Mouse (Mus musculus): ENCODE results near the gene Col15a1.

Gene Col15a1

DNA sequence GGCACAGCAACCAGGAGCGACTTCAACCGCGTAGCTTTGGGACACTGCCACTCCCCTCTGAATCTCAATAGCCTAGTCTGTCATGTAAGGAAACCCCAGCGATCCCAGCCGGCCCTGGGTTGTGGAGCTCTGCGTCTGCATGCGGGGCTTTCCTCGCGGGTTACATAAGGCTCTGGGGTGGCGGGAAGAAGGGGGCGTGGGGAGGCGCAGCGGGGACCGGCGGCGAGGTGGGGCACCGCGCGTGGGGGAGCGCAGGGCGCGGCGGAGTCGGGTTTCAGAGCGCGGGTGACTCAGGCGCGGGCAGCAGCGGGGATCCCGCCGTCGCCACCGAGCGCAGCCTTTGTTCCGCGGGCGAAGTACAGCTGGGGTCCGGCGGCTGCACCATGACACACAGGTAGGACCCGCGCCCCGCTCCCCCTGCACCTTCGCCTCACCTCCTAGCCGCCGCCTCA is at the start of gene Col15a1:
TSS of gene Col15a1 (plus strand) at position 193 of the 452 bp plus-strand sequence.
- no peak for DNase-seq (ENCODE audit: low read depth)

DNA sequence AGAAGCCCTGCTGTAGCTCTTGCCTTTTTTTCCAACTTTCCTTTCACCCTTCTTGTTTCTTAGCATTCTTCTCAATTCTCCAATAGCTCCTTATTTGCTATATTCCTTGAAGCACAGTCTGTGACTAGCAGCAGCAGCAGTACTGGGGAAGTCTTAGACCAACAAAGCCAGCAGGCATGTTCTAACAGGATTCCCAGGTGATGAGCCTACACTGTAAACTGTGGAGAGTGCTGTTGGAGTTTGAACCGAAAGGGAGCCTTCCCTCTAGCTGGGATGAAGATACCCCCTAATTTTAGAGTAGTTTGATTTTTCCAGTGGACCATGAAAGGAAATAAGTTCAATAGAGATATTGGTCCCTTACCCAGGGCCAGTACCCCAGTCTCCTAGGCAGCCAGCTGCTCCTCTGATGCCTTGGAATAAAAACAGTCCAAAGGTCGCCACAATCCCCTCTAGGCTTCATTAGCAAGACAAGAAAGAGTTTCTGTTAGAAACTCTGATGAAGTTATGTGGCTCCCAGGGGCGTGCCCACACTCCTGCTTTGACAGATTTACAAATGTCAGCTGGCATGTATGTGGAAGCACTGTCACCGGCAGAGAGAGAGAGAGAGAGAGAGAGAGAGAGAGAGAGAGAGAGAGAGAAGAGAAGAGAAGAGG is 46.7 kb upstream of the Col15a1 start:
- DNase-seq (ENCODE audit: low read depth) = no peak

DNA sequence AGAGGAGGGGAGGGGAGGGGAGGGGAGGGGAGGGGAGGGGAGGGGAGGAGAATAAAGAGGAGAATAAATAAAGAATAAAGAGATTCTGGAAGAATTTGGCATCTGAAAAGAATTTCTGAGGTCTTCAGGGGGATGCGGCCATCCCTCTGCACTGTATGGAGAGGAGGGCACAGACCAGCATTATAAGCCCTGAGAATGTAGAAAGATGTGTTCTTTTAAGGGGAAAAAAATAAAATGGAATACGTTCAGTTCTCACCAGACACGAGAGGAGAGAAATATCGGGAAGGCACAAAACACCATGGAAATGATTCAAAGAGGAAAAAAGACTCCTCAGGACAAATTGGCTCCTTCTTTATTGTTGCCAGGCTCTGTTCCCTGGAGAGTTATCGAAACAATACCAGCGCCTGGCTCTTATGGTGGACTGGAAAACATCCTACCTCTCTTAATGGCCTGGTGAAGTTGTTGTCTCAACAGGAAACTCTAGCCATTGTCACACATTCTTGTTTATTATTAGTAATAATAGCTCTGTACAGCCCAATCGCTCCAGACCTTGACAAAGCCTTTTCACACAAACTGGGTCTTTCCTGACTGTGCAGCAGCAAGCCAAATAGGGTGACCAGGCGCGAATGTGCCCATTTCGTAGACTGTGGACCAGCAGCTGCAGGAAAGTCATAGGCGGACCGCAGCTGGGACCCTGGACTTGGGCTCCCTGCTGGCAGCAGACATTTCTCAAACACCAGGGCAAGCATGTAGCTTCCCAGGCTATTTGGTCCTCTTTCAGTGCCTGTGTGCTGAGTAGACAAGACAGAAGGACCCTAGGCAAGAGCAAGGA is 46.0 kb upstream of the Col15a1 start:
- no peak for DNase-seq (ENCODE audit: low read depth)

DNA sequence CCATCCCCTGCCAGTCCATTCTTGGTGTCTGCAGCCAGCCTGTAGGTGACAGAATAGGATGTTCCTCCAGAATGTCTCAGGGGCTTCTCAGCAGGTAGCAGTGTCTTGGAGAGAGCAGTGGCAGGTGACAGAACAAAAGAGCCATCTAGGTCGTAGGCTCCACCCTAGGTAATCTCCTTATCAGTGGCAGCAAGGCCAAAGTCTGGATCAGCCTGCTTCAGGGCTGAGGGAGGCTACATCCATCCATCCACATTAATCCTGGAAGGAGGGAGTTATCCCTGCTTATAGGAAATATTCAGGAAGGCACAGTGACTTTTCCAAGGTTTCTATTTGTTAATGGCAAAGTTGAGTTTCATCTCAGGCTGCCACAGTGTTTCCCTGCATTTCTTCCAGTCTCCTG is 35.6 kb upstream of the Col15a1 start:
- DNase-seq (ENCODE audit: low read depth) = no peak

DNA sequence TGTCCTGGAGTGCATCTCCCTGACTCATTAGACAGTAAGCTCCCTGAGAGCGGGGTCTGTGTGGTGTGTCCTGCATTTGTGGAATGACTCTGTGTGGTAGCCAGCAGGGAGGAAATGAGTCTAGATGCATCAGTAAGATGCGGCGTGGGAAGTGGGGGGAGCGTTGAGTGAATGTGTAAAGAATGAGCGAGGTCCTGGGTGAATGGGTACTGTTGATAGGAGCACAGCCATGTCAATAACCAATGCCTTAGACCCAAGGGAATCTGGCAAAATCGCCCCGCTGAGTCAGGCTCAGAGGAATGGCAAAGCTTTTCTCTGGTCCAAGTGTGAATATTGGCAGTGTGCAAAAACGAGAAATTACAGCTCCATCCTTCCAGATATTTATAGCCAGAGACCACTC is 30.9 kb upstream of the Col15a1 start:
- DNase-seq (ENCODE audit: low read depth) = no peak

DNA sequence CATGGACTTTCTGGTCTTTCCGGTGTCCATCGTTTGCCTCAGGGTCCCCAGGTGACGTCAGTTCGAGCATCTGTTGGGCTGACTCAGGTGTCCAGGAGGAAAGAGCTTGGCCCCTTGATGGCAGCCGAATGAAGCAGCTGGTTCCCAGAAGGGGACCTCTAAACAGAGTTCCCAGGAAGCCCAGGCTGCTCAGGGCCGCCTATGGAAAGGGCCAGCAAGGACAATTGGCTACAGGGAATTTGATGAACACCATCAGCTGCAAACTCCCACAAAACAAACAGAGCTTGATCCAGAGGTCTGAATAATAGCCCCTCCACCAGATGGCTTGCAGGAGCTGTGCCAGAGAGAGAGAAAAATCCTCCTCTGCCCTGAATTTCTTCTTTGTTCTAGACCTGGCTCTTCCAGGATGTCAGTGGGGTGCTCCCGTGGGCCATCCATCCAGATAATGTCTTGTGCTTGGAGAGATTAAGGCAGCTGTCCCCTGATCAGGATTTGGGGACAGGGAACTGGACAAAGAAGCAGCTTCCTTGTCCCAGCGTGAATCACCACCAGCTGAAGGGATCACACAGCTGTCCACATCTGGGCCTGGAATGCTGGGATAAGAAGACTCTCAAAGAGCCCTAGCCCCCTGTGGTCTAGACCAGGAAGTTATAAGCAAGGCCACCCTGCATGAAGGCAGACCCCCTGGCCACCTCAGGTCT is 29.6 kb upstream of the Col15a1 start:
- no peak for DNase-seq (ENCODE audit: low read depth)

DNA sequence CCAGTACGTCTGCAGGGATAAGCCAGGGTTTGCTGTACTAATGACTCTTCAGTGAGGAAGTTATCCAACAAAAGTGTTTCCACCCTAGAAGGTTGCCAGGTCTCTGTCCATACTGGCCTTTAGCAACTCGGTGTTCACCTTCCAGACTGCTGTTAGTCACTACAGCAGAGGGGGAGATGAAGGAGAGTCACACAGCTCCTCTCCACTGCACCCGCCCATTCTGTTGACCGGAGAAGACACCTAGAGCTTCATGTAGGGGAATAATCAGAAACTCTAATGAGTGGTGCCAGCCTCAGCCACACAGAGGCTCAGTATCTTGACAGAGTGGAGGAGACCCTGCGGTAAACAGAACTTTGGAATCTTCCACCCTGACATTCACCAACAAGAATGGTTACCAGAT is 28.4 kb upstream of the Col15a1 start:
- no peak for DNase-seq (ENCODE audit: low read depth)

DNA sequence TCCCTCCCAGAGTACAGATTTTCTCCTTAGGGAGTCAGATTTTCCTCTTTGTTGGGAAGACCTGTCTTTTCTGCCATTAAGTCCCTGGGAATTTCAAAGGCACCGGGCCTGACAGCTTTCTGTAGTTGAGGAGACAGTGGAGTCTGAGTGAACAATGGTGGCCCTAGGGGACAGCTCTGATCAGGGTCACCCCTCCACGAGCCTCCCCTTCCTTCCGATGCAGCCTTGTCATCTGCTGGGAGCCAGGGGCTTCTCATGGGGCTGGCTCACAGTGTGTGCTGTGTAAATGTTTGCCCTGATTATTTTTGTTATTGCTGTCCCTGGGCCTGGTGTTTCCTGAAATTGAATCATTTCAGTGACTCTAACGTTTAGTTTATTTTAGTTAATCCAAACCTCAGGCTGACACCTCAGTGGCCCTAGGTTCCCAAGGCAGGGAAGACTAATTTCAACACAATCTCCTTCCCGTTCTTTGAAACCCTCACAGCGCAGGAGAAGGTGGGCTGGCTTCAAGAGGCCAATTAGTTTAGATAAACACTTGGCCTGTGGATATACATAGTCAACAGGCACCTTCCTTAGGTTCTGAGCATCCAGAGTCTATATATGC is 23.8 kb upstream of the Col15a1 start:
- no peak for DNase-seq (ENCODE audit: low read depth)

DNA sequence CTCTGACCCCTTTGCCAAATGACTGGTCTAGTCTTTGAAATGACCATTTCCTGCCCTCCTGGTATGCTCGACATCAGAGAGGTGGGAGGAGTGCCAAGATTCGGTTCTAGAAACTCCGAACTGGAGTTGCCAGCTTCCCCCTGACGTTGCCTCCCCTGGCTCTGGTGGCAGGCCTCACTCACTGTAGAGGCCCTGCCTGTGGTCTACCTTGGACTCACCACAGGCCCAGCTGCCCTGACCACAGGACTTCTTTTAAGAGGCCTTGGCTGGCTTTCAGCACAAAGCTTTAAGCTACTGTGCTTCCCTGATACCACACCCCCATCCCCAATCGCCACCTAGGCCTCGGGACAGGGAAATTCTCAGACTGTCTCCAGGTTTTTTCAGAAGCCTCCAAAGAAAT is 21.4 kb upstream of the Col15a1 start:
- peak; percentile 4 for DNase-seq (ENCODE audit: low read depth)

DNA sequence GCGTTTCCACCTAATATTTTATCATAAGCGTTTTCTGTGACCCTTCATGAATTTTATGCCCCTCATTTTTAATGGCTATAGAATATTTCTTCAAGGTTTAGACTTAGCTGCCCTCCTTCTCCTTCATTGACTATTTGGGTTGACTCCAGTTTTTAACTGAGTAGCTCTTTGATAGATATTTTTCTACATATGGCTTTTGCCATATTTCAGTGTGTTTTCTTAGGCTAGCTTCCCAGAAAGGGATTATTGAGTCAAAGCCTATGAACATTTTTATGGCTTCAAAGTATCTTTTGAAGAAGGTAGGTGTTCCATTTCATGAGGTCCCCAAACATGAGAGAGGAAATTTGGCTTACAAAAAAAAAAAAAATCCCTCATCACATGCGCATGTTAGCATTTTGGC is 11.8 kb upstream of the Col15a1 start:
- no peak for DNase-seq (ENCODE audit: low read depth)

DNA sequence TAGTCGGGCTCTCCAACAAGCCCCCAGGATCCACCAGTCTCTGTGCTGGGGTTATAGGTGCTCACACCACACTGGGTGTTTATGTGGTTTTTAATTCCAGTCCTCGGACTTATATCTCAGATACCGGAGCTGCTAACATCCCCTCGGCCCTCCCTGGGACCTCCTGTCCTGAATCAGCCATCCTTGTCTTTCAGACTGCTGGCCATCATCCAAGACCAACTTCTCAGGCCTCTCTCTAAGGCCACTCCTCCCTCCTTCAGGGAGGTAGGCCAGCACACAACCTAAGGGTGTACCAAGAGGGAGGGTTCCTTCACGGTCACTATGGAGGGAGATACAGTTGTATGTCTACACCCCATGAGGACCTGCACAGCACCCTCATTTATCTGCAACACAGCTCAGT is 4.3 kb upstream of the Col15a1 start:
- DNase-seq (ENCODE audit: low read depth) = no peak

DNA sequence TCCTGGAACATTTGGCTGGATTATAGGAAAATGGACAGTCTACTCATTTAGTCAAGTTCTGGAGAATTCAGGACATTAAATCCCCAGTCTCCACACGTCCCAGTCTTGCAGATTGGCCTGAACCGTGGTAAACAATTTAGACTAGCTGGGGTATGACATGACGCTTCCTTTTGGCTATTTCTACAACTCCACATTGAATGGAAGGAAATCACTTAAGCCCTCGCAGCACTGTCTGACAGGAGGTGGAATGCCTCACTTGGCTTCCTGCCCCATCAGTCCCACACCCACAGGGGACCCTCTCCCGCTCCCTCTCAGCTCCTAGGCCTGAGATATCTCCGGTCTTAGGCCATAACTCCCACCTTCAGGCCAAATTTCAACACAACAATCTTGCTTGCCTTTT is 2.1 kb upstream of the Col15a1 start:
- DNase-seq (ENCODE audit: low read depth) = no peak

DNA sequence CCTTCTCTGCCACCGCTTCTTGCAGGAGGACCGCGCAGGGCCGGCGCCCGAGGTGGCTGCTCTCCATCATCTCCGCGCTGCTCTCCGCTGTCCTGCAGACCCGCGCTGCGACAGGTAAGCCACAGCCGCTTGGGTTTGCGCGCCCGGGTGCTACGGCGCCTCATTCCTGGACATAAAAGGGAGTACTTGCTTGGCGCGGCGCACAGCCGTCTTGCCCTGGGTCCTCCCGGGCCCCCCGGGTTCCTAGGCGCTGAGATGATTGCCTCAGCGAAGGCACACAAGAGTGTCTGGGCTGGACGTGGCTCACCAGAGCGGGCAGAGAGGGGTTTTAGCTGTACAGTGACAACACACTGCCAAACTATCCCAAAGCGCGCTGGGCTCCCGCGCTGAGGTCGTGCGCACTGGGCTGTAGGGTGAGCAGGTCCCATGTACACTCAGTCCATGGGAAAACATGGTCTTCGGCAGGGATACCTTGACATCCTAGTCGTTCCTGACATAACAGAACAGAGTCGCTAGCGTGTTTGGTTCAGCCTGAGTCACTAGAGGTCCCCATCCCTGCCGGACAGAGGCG is 545 bp downstream of the Col15a1 start:
- DNase-seq (ENCODE audit: low read depth) = no peak

DNA sequence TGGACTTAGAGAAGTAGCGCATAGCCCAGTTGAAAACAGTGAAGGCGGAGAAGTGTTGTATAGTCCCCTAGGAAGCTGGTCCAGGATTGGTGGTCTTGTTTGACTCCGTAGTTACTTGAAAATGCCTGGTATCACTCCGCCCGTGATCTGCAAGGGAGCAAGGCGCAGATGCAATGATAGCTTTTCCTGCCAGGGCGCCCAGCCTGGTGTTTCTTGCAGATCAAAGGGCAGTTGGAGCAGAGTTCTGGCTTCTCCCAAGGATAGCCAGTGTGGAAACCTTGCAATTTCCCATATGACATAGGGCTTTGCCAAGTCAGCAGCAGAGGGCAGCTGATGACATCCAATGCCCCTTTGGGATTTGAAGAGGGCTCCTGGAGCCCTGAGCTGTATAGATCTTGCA is 1.5 kb downstream of the Col15a1 start:
- no peak for DNase-seq (ENCODE audit: low read depth)

DNA sequence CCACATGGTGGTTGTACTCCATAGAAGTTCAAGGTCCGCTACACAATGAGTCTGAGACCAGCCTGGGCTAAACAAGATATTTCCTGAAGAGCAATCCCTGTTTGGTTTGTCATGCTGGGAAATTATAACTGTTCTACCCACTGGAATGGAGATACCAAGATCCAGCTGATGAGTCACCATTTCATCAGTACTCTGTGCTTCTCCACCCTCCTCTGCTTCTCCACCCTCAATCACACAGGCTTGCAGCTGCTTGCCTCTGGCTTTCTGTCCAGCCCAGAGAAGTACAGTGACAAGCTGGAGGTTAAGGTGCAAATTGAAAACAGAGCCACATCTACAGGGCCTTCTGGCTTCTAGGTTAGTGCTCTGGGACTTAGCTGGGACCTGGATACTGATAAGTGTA is 10.9 kb downstream of the Col15a1 start:
- DNase-seq (ENCODE audit: low read depth) = no peak

DNA sequence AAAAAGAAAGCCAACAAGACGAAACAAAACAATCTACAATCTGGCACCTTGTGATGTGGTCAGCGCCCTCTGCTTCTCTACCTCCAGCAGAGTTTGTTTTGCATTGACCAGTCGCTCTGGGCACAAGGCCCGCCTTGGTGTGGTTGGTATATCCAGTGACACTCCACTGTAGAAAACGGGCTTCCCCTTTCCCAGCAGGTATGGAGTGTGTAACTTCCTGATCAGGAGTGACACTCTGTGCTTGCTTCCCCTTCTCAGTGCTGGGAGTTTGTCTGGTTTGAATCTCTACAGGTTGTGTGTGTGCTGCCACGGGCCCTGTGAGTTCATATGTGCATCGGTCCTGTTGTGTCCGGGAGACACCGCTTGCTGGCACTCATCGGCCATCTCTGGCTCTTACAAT is 11.4 kb downstream of the Col15a1 start:
- no peak for DNase-seq (ENCODE audit: low read depth)

DNA sequence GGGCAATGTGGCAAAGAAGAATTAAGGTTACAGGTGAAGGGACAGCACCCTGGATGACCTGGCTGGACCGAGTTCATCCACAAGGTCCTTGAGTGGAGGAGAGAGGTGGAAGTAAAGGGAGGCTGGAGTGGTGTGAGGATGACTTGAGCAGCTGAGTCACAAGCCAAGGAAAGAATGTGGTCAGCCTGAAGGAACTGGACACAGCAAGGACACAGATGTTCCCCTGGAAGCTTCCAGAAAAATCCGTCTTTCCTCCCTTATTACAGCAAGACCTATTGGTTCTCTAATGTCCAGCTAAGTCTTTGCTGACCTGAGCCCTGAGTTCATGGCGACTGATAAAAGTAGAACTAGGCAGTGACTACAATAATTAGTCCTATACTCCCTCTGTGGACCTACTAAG is 12.6 kb downstream of the Col15a1 start:
- no peak for DNase-seq (ENCODE audit: low read depth)

DNA sequence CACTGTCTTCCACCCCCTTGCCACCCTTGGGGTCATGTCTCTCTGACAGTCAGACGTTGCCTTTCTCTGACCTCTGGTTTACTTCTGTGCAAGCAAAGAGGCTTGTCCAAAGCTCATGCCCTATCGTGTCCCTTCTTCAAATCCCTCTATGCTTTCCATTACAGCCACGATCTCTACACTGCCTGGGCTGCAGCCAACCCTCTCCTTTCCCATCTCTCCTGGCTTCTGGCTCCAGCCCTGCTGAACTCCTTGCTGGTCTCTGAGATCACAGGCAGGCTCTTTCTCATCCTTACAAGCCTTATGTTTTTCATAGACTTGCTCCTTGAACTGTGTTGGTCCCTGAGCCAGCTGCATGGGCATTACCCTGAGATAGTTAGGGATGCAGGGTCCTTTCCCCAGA is 14.2 kb downstream of the Col15a1 start:
- DNase-seq (ENCODE audit: low read depth) = no peak

DNA sequence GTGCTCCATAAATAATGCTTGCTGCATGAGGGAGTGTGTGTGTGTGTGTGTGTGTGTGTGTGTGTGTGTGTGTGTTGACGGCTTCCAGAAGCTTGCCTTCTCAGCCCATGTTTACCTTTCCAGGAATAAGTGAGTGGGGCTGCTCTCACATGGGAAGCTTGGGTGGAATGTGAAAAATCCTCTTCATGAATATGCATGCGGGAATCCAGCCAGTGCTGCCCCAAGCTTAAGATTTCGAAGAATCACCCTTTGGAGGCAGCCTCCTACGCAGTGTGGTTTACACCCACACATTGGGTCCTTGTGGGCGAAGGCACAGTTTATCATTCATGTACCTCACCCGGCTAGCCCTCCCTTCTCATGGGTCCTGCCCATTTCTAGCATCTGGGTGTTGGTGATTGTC is 18.0 kb downstream of the Col15a1 start:
- no peak for DNase-seq (ENCODE audit: low read depth)

DNA sequence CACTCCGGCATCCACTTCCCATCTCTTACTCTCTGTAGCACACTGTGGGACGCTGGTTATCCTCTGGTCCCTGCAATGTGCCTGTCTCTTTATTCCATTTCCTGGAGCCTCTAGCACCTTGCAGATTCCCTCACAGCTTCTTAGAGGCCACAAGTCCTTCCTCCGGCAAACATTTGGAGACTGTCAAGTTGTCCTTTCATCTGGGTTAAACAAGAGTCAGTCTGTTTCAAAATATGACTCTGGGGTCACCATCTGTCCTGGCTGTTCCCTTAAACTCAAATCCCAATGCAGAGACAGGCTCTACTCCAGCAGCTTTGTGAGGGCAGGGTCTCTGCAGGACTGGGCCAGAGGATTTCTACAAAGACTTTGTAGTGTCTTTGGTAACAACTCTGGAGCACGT is 19.1 kb downstream of the Col15a1 start:
- no peak for DNase-seq (ENCODE audit: low read depth)

DNA sequence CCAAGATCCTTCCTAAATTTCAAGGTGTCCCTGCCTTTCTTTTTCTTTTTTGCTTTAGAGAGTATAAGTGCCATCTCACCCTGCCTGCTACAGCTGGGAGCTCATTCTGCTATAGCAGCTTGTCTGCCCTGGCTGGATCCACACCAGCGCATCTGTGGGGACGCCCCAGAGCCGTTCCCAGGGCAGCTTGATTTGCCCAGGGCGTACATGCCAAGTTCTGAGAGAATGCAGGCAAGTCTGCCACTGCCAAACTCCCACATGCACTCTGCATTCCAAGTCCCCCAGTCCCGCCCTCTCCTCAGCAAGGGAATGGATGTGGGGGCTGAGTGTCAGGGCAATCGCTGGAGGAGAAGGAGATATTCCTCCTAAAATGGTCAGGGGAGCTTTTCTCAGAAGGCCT is 19.8 kb downstream of the Col15a1 start:
- no peak for DNase-seq (ENCODE audit: low read depth)

DNA sequence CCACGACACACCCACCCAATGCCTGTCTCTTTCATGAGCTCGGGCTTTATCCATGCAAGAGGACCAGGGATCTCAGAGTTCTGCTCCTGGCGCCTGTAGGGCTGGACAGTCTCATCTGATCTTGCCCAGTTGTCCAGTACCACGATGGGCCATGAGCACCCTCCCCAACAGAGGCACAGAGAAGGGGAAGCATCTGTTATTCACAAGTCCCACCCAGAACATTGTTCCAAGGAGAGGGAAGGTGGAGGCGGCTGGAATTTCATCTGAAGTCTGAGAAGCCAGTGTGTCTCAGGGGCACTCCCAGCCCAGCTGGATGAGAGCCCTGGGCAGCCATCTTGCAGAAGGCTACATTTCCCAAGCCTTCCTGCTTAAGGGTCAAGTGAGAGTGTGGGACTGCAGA is 21.0 kb downstream of the Col15a1 start:
- DNase-seq (ENCODE audit: low read depth) = no peak
